Mouse (Mus musculus) kidney, adult 2 months (tissue): Measurements from ENCODE around the gene Cables2.

ENCODE experiments used
- CTCF ChIP-seq: fragments of 200-500 bp; conservative IDR thresholded peaks from 2 replicates; pipeline ENCODE4 v1.5.1; 2011; ENCODE audit warnings: low read depth, mild to moderate bottlenecking, control low read depth, low read length, moderate library complexity, mixed read lengths; ENCODE audit not compliant: insufficient read depth, insufficient read length
- POLR2A ChIP-seq: fragments of 200-500 bp; IDR thresholded peaks from one replicate; pipeline ENCODE4 v1.6.1; 2011; ENCODE audit warnings: low read depth, low read length, control low read depth

DNA sequence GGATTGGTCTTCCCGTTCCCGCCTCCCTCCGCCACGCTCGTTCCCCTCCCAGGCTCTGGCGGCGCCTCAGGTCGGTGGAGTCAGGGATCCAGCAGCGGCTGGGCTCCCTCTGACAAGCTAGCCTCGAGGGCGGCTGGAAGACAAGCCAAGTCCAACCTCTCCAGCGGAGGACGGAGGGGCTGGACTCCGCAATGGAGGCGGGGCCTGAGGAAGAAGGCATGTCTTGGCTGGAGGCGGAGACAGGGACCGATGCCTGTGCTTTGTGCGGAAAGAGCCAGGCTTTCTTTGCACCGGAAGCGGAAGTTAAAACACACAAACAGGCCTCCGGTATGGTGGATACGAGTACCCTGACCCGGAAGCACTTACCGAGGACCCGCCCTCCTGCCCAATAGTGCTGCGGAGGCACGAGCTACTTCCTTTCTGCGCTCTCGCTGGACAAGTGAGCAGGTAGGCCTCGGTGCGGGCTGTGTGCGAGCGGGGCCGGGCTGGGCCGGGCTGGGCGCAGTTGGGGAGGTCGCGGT, 16.2 kb downstream of the Cables2 start, which contains the start of gene Rps21:
- TF ChIP-seq CTCF, result no peak
- peak; percentile 94 for TF ChIP-seq POLR2A
